Mouse (Mus musculus) c-Kit-positive CD71-positive TER-119-negative erythroid progenitor cells, embryonic 14.5 days (primary cell): ENCODE data around the gene Tenm4.

Experiments
- DNase-seq: peaks from one replicate; pipeline ENCODE4 v3.0.0-alpha.2; 2013; ENCODE audit warnings: low read depth

The Tenm4 gene

GRCm38 (mm10) chr7:96170924-96171595 is at the start of gene Tenm4:
Gene Tenm4, plus strand, starts transcription at chr7:96171246.
- DNase-seq, result no peak

GRCm38 (mm10) chr7:96130763-96131162 is 40.3 kb upstream of the Tenm4 start:
- DNase-seq, result no peak

GRCm38 (mm10) chr7:96131175-96131574 is 39.9 kb upstream of the Tenm4 start:
- DNase-seq, result no peak

- DNase-seq, result no peak
These were observed 34.5 kb upstream of the Tenm4 start for GRCm38 (mm10) chr7:96136497-96136961.

- no peak for DNase-seq
These were observed 29.2 kb upstream of the Tenm4 start for GRCm38 (mm10) chr7:96141876-96142275.

GRCm38 (mm10) chr7:96142973-96143596 is 28.0 kb upstream of the Tenm4 start:
- no peak for DNase-seq

- no peak for DNase-seq
These were observed 23.6 kb upstream of the Tenm4 start for GRCm38 (mm10) chr7:96147436-96147835.

- no peak for DNase-seq
These were observed 22.9 kb upstream of the Tenm4 start for GRCm38 (mm10) chr7:96148191-96148590.

- peak; percentile 5 for DNase-seq
These were observed 19.8 kb upstream of the Tenm4 start for GRCm38 (mm10) chr7:96151277-96151676.

- DNase-seq, result no peak
These were observed 19.1 kb upstream of the Tenm4 start for GRCm38 (mm10) chr7:96151961-96152360.

GRCm38 (mm10) chr7:96152431-96152830 is 18.6 kb upstream of the Tenm4 start:
- no peak for DNase-seq

- no peak for DNase-seq
These were observed 18.1 kb upstream of the Tenm4 start for GRCm38 (mm10) chr7:96152924-96153359.

GRCm38 (mm10) chr7:96154025-96154424 is 17.0 kb upstream of the Tenm4 start:
- DNase-seq, result no peak

GRCm38 (mm10) chr7:96156481-96157255 is 14.4 kb upstream of the Tenm4 start:
- no peak for DNase-seq

- no peak for DNase-seq
These were observed 6.9 kb upstream of the Tenm4 start for GRCm38 (mm10) chr7:96164141-96164540.

- no peak for DNase-seq
These were observed 2.1 kb upstream of the Tenm4 start for GRCm38 (mm10) chr7:96168921-96169320.

- no peak for DNase-seq
These were observed 834 bp downstream of the Tenm4 start for GRCm38 (mm10) chr7:96171596-96172563.

- no peak for DNase-seq
These were observed 5.7 kb downstream of the Tenm4 start for GRCm38 (mm10) chr7:96176781-96177180.

GRCm38 (mm10) chr7:96181751-96182150 is 10.7 kb downstream of the Tenm4 start:
- no peak for DNase-seq

- DNase-seq, result no peak
These were observed 12.1 kb downstream of the Tenm4 start for GRCm38 (mm10) chr7:96183195-96183594.

- no peak for DNase-seq
These were observed 14.4 kb downstream of the Tenm4 start for GRCm38 (mm10) chr7:96185411-96185810.
